Mouse (Mus musculus) inflammation-experienced regulatory T-cells, adult 6 months (primary cell): ENCODE data around the gene Lima1. TPM values are rescaled to one million over a fixed set of nuclear protein-coding genes. Genes with fewer than 3 reads are reported as not detected.
A peak's percentile ranks its signal among the peaks of the same experiment; 100 is the strongest.
"Not testable (repeated sequence)": the region's sequence is repeated elsewhere in the genome, so short reads cannot be mapped to it uniquely, and the experiment has no call there.

Experiments
- ATAC-seq: one replicate; pipeline ENCODE4 v1.8.0; 2017
- polyA plus RNA-seq, 3 experiments: library from polyadenylated mRNA; unstranded; fragments of 100-300 nt; shearing (Covaris generic); gene quantifications; one replicate each; pipeline ENCODE4 v1.2.1; 2017

Gene Lima1
- polyA plus RNA-seq = 1 to 10 TPM; 2.2 to 2.9 (median 2.3) TPM

DNA sequence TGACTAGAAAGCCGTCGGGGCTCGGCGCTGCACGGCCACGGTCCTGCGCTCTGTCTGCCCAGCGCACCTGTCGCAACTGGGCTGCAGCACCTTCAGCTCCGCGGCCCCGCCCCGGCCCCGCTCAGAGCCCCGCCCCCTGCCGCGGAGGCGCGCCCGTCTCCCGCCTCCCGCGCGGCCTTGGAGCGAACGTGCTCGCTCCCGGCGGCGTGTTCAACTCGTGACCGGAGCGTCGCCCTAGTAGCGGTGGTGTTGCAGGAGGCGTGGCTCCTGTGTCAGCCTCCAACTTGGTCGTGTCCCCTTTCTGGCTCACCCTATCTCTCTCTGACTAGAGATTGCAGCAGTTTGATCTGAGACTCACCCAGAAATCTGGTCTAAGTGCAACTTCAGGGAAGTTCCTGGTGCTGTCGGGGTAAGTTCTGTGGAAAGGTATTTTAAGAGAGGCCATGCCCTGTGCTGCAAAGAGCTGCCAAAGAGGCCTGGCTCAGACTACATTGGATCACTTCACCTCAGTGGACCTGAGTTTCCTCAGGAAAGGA is at the start of gene Lima1:
Gene Lima1 (minus strand): TSS at position 123 of the 536 bp plus-strand sequence.
- peak; percentile 95 for ATAC-seq

DNA sequence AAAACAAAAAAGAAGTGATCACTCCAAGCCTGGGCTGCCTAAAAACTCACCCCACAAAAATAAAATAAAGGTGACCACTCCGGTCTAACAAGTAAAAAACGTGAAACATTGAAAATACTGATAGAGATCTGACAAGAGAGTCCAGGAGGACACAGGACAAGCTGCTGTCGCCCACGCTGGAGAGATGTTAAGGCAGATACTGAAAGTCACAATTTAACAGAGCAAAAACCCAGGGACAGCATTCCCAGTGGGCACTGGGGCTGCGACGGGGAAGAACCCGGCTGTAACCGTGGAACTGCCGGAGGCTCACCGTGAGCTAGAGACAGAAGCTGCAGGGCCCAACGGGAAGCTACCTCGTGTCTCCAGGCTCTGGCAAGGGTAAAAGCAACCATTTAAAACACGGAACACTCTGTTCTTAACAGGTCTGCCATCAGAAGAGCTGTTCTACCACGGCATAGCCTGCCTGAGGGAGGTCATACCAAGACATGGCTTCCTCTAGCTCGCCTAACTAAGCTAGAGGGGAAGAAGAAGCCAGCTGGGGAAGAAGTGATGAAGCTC is 44.4 kb upstream of the Lima1 start:
- no peak for ATAC-seq

DNA sequence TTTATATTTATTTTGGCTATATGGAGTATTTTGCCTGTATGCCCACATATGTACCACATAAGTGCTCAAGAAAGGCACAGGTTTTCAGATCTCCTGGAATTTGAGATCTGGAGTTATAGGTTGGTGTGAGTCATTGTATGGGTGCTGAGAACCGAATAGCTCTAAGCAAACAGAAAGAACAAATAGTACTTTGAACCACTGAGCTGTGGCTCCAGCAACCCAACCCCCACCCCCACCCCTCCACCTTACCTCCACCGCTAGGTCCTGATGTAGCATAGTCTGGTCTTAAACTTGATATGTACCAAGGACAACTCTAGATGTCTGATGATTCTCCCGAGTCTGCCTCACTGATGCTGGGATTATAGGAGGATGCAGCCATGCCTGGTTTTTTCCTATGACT is 42.0 kb upstream of the Lima1 start:
- ATAC-seq = no peak

DNA sequence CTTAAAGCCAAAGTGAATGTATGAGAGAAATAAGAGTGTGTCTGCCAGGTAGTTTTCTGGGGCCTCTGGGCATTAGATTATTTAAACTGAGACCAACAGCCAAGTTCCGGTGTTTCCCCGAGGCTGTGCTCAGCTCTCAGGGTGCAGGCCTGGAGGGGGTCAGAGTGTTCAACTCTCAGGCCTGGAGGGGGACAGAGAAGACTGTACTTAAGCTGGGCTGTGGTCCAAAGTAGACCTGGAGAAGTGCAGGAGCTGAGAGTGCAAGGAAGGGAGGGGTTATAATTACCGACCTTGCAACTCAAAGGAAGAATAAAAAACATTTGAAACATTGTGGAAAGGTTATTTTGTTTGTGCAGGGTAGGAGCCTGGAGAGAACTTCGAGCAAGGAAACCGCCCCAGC is 39.4 kb upstream of the Lima1 start:
- ATAC-seq = no peak

DNA sequence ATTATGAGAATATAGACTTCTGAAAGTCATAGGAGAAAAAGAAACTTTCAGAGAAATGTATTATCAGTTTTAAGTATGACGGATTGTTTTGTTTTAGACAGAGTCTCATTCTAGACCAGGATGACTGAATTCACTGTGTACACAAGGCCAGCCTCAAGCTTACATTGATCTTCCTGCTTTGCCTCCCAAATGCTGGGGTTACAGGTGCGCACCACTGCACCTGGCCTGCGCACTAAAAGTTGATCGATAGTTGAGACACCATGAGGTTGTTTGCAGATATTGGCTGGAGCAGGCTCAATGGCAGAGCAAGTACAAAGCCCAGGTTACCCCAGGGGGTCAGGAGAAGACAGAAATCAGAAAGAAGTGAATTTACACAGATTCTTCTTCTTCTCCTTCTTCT is 36.5 kb upstream of the Lima1 start:
- ATAC-seq = no peak

DNA sequence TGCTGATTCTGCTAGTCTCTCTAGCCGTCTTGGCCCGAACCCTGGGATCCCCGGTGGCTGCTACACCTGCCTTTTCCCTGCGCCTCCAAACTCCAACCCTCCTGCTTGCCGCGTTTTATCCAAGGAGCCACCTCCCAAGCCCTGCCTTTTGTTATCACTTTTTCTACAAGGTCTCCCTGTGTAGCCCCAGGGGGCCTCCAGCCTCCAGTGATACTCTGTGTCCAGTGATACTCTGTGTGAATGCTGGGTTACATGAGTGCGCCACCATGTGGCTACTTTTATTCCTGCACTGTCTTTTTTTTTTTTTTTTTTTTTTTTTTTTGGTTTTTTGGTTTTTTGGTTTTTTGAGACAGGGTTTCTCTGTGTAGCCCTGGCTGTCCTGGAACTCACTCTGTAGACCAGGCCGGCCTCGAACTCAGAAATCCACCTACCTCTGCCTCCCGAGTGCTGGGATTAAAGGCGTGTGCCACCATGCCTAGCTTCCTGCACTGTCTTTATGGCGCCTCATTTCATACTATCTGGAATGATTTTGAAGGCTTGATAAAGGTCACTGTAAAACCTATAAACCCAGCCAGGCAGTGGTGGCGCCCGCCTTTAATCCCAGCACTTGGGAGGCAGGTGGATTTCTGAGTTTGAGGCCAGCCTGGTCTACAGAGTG is 34.2 kb upstream of the Lima1 start:
- ATAC-seq = not testable (repeated sequence)

DNA sequence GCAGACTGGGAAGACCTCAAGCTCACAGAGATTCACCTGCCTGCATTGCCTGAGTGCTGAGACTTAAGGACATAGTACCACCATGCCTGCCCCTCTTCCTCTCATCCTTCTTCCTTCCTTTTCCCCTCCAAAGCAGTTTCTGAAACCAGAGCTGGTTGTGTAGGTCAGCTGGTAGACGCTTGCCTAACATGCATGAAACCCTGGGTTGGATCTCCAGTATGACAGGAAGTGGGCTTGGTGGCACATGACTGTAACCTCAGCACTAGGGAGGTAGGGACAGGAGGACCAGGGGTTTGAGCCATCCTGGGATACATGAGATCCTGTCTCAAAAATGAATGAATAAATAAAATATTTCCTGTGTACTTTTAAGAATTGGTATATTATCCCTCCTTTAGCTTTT is 32.3 kb upstream of the Lima1 start:
- no peak for ATAC-seq

DNA sequence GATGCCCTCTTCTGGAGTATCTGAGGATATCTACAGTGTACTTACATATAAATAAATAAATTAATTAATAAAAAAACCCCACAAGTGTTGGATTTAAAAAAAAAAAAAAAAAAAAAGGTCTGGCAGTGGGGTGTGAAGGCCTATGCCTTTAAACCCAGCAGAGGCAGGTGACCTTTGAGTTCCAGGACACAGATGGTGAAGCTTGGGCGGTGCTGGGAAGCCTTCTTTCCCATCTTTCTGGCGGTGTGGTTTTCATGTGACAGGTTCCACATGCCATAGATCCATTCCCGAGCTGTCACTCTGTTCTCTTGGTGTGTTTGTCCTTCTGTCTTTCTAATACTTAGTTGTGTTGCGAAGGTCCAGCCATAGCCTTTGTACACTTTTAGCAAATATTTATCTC is 31.8 kb upstream of the Lima1 start:
- no peak for ATAC-seq

DNA sequence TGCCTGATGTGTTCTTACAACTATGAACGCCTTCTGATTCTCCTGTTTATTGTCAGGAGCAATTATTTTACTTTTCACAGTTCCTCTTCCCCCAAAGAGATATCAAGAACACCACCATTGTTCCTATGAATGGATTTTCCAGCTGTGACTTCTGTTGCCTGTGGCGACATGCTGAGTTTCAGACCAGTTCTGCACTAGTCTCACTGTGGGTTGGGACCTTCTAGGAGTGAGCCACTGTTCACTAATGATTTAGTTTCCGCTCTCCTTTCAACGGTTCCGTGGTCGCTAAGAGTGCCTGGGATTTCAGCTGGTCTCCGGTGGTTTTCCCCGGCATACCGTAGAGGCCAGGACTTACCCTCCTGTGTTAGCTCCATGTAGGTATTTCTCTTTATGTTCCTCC is 29.6 kb upstream of the Lima1 start:
- ATAC-seq = no peak

DNA sequence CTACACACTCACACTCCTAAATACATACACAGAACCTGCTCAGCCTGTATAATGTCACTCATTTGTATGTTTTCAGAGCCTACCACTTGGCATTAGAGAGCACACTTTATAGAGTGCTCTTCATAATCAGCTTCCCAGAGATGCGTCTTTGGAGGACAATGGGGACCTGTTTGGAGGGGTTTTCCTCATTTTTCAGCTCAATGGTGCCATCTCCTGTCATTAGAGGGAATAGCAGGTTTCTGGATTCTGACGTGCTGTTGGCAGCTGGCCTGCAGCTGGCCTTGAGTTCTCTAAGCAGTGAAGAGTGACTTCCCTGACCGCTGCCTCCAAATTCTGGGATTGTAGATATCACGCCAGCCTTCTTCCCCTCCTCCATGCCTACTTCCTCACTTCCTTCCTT is 29.1 kb upstream of the Lima1 start:
- no peak for ATAC-seq

DNA sequence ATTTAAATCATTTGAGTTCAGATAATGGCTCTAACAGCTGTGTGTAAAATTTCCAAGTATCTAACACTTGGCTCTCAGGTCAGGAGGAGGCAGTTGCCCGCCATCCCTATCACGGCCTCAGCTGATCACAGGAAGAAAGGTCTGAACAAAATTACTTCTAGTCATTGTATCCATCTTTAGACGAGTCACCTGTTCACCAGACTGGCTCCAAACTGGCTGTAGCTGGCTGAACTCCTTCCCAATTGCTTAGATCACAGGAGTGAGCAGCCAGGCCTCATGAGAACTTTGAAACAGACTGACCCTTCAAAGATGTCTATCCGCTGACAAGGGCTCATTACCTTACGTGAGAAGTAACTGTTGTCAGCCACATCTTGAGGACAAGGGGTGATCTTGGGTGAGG is 28.0 kb upstream of the Lima1 start:
- ATAC-seq = no peak

DNA sequence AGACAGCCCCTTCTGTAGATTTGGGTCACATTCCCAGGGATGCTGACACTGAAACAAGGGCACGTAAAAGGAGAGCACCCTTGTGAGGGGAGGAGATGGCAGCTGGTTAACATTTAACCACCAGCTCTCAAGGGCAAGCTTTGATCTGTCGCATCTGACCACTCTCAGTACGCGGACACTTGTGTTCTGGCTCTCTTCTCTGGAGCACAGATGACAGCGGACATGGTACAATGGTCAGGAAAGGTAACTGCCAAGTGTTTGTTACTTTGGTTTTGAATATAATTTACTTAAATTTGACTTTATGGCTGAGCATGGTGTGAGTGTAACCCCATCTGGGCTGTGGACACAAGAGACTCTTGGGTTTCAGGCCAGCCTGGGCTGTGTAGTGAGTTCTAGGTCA is 27.5 kb upstream of the Lima1 start:
- no peak for ATAC-seq

DNA sequence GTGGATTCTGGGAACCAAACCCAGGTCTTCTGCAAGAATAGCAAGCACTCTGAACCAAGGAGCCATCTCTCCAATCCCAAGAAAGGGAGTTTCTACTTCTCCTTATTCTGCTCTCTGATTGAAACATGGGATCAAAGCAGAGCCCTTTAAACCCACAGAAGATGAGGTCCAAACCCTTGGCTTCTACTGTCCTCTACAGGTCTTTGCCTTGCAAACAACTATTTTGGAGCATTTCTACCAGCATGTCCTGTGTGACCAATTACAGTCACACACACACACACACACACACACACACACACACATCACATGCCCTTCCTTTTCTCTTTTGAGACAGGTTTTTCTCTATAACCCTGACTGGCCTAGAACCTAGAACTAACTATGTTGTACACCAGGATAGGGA is 21.4 kb upstream of the Lima1 start:
- no peak for ATAC-seq

DNA sequence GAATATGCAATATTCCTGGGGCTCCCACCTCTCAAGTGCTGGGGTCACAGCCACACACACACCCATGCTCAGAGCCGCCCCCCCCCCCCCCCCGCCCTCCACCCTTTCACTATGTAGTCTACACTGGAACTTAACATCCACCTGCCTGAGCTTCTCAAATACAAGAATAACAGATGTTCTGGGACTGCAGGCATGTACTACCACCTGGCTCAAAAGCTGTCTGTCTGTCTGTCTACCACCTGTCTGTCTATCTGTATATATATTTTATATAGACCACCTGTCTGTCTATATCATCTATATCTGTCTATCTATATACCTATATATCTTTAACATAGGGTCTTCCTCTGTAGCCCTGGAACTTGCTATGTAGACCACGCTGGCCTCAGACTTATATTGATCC is 16.1 kb upstream of the Lima1 start:
- ATAC-seq = no peak

DNA sequence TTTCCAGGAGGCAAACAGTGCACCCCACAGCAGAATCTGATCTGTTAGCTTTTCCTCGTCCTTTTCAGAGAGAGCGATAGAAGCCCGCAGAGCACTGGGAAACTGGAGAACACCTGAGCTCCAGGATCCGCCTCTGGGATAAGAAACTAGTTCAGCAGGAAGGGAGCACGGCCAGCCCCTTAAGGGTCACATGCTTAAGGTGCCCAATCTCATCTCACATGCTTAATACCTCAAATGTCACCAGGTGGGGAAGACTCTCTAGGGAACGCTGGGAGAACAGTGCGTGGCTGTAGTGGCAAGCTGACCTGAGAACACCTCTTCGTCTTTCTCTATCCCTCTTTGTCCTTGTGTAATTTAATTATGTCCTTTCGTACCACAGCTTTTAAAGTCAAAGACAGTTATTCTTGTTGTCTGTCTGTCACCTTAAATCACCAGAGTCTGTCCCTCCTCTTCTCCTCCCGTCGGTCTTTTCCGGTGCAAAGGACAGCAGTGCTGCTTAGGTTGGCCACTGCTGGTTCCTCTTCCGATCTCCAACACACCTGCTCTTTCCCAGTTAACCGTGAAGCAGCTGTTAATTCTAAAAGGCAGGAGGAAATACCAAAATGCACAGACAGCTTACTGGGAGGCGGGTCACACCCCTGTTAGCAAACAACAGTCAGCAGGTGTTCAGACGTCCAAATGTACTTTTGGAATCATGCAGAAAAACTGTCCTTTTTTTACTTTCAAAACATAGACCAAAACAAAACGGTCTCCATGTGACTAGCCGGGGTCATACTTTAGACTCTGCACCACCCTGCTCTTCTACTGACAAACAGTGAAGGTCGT is 15.4 kb upstream of the Lima1 start:
- no peak for ATAC-seq

DNA sequence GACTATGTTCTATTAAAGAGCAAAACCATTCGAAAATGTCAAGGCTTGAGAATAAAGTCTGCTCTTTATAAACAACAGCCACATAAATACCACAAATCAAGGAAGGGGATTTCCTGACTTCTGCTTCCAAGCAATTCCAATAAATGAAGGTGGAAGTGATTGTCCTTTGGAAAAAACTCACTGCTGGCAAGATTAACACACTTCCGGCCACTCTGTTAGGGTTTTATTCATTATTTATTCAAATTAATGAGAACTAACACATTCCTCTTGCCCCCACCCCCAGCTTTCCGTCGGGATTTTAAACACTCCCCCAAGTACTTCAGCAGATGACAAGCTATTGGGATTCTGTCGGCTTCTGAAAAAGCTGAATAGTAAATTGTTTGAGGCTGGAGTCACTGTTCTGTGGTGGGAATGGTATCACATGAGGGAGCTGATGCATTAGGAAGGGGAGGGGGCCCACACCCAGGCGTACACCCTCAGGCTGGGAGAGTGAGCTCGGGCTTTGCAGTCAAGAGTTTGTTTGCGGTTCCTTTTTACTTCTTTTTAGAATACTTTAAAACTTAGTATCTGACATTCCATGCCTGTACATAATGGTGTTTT is 14.1 kb upstream of the Lima1 start:
- ATAC-seq = no peak

DNA sequence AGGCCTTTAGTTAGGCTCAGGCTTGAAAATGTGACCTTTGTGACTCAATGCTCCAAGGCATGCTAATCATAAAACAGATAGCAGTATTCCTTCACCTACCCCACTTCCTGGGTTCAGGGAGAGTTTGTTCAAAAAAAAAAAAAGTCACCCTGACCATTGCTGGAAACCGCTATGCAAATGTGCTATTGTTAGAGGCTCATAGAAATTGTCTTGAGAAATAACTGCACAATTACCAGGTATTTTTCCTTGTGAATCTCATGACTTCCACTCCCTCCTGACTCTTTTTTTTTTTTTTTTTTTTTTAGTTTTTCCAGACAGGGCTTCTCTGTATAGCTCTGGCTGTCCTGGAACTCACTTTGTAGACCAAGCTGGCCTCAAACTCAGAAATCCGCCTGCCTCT is 11.9 kb upstream of the Lima1 start:
- ATAC-seq = not testable (repeated sequence)

DNA sequence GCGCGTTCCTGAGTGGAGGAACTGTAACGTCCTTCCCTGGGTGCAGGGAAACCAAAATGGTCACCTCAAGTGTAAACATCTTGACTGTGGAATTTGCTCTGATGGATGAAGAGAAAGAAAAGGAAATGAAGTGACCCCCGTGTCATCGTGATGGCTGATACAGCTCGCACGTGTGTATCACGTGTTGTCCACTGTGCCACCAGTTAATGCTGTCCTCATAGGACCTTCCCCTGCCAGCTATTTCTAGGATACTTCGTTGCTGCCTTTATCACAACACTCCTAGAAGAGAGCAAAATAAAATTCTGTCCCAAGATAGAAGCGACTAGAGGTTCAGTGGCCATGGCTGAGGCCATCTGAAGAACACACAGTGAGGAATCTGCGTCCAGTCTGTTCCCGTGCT is 8.8 kb upstream of the Lima1 start:
- no peak for ATAC-seq

DNA sequence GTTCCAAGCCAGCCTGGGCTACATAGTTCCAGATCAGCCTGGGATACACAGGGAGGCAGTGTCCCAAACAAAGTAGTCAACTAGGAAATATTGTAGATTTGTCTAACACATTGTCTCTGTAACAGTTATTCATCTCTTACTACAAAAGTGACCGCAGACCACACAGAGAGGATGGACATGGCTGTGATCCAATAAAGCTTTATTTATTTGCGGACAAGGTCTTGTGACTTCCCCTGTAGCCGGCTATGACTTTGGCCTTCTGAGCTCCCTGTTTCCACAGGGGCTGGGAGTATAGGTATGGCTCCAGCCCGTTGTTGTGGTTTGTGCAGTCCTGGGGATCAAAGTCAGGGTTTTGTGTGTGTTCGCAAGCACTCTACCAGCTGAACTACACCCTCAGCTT is 3.3 kb upstream of the Lima1 start:
- ATAC-seq = no peak

DNA sequence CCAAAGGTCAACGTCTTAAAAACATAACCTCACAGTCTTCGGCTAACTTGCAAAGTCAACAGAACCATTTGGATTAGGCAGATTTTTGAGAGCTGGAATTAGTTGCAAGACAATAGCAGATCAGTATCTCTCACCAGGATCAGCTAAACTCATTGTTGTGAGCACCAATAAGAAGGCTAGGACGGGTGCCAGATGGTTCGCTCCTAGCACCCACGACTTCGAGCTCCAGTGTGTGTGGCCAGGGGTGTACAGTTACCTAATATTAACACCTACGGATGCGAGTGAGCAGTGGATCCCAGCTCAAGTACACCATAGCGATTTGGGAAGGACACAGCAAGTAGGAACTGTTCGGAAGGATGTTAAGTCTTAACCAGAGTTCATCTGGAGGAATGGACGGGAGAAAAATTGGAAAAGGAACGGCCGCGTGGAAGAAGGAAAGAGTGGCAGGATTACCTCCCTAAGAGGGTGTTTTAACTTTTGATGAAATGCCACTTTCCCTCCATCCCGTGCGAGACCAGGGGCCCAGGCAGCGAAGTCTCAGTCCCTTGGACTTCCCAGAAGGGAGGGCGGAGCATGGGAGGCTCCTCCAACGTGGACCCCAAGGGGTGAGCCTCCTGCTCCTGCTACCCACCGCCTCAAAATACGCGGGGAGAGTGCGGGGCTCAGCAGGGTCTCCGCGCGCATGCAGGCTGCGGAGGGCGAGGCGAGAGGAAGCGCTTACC is 483 bp downstream of the Lima1 start:
- peak; percentile 25 for ATAC-seq

DNA sequence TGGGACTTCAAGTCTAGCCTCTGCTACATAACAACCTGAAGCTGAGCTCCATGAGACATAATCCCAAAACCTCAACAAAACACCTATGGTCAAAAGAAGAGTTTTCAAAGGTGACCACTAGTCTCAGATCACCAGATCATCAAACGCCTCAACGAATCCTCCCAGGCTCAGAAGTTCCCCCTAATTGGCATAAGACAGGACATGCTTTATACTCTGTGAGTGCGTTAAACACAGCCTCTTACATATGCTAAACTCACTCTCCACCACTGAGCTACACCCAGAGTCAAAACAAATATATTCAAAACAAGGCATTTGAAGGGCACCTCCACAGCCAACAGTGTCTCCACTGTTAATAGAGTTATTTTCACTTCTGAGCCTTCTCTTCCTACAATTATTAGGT is 2.7 kb downstream of the Lima1 start:
- ATAC-seq = no peak

DNA sequence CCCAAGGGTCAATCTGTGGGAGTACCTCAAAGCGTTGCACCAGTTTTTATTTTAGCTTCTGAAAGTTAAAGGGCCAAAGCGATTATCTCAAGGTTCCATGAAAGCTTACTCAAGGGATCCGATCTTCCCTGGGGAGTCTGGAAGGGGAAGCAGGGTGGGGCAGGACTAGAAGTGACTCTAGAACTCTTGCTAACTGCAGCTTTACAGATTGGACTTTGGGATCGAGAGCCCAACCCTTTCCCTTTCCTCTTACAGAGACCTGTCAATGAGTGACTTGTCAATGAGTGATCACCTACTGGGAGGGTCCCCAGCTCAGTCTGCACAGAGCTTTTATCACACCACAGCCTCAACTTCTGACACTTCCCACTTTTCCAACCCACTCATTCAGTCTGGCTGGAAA is 7.6 kb downstream of the Lima1 start:
- ATAC-seq = no peak
